Mouse (Mus musculus): ENCODE measurements around the gene Gm1043. TPM values are rescaled to one million over a fixed set of nuclear protein-coding genes. Genes with fewer than 3 reads are reported as not detected.

Gm1043 gene
- total RNA-seq, 2 experiments from 2014 or later: 0.08 to 1.7 TPM

GRCm38 (mm10) chr5:37184605-37185004, 99.4 kb downstream of the Gm1043 start:
- ATAC-seq (replicated peaks; ENCODE audit: low FRiP score, poor library complexity, severe bottlenecking): no peak

- ATAC-seq (replicated peaks; ENCODE audit: low FRiP score, poor library complexity, severe bottlenecking): no peak
These were observed 105.2 kb downstream of the Gm1043 start for GRCm38 (mm10) chr5:37190378-37190777.

- ATAC-seq (replicated peaks; ENCODE audit: low FRiP score, poor library complexity, severe bottlenecking): no peak
These were observed 111.0 kb downstream of the Gm1043 start for GRCm38 (mm10) chr5:37196196-37196595.

GRCm38 (mm10) chr5:37196666-37197250, 111.6 kb downstream of the Gm1043 start:
- ATAC-seq (replicated peaks; ENCODE audit: low FRiP score, poor library complexity, severe bottlenecking): no peak

- ATAC-seq (replicated peaks; ENCODE audit: low FRiP score, poor library complexity, severe bottlenecking): no peak
These were observed 112.3 kb downstream of the Gm1043 start for GRCm38 (mm10) chr5:37197423-37197822.

- no peak for ATAC-seq (replicated peaks; ENCODE audit: low FRiP score, poor library complexity, severe bottlenecking)
These were observed 113.0 kb downstream of the Gm1043 start for GRCm38 (mm10) chr5:37198011-37198688.

GRCm38 (mm10) chr5:37202285-37202684, 117.1 kb downstream of the Gm1043 start:
- ATAC-seq (replicated peaks; ENCODE audit: low FRiP score, poor library complexity, severe bottlenecking): no peak

- ATAC-seq (replicated peaks; ENCODE audit: low FRiP score, poor library complexity, severe bottlenecking): no peak
These were observed 119.7 kb downstream of the Gm1043 start for GRCm38 (mm10) chr5:37204886-37205285.

- no peak for ATAC-seq (replicated peaks; ENCODE audit: low FRiP score, poor library complexity, severe bottlenecking)
These were observed 120.2 kb downstream of the Gm1043 start for GRCm38 (mm10) chr5:37205420-37205819.

GRCm38 (mm10) chr5:37206364-37206763, 121.2 kb downstream of the Gm1043 start:
- no peak for ATAC-seq (replicated peaks; ENCODE audit: low FRiP score, poor library complexity, severe bottlenecking)

GRCm38 (mm10) chr5:37212938-37213708, 128.0 kb downstream of the Gm1043 start:
- ATAC-seq (replicated peaks; ENCODE audit: low FRiP score, poor library complexity, severe bottlenecking): no peak

- no peak for ATAC-seq (replicated peaks; ENCODE audit: low FRiP score, poor library complexity, severe bottlenecking)
These were observed 128.5 kb downstream of the Gm1043 start for GRCm38 (mm10) chr5:37213709-37214103.

- no peak for ATAC-seq (replicated peaks; ENCODE audit: low FRiP score, poor library complexity, severe bottlenecking)
These were observed 129.4 kb downstream of the Gm1043 start for GRCm38 (mm10) chr5:37214614-37215013.

- no peak for ATAC-seq (replicated peaks; ENCODE audit: low FRiP score, poor library complexity, severe bottlenecking)
These were observed 130.1 kb downstream of the Gm1043 start for GRCm38 (mm10) chr5:37215276-37215675.

- no peak for ATAC-seq (replicated peaks; ENCODE audit: low FRiP score, poor library complexity, severe bottlenecking)
These were observed 134.4 kb downstream of the Gm1043 start for GRCm38 (mm10) chr5:37219615-37220014.

GRCm38 (mm10) chr5:37220575-37220974, 135.4 kb downstream of the Gm1043 start:
- ATAC-seq (replicated peaks; ENCODE audit: low FRiP score, poor library complexity, severe bottlenecking): no peak

GRCm38 (mm10) chr5:37221563-37221962, 136.4 kb downstream of the Gm1043 start:
- ATAC-seq (replicated peaks; ENCODE audit: low FRiP score, poor library complexity, severe bottlenecking): no peak

GRCm38 (mm10) chr5:37222316-37222715, 137.1 kb downstream of the Gm1043 start:
- no peak for ATAC-seq (replicated peaks; ENCODE audit: low FRiP score, poor library complexity, severe bottlenecking)

GRCm38 (mm10) chr5:37225708-37226107, 140.5 kb downstream of the Gm1043 start:
- no peak for ATAC-seq (replicated peaks; ENCODE audit: low FRiP score, poor library complexity, severe bottlenecking)

- ATAC-seq (replicated peaks; ENCODE audit: low FRiP score, poor library complexity, severe bottlenecking): no peak
These were observed 142.9 kb downstream of the Gm1043 start for GRCm38 (mm10) chr5:37227956-37228680.

Data from erythroid progenitor cell, adult 5-6 weeks (primary cell).